Mouse (Mus musculus) right cerebral cortex, postnatal 36 days (tissue): ENCODE results near the gene Herpud1.
"Not testable (repeated sequence)": the region's sequence is repeated elsewhere in the genome, so short reads cannot be mapped to it uniquely, and the experiment has no call there.

Source experiments
- DNase-seq, 2 experiments: peaks; one replicate each; pipeline ENCODE4 v3.0.0; 2022; ENCODE audit warnings: low spot score in 2 of 2, mixed read lengths in 1 of 2

The Herpud1 gene

DNA sequence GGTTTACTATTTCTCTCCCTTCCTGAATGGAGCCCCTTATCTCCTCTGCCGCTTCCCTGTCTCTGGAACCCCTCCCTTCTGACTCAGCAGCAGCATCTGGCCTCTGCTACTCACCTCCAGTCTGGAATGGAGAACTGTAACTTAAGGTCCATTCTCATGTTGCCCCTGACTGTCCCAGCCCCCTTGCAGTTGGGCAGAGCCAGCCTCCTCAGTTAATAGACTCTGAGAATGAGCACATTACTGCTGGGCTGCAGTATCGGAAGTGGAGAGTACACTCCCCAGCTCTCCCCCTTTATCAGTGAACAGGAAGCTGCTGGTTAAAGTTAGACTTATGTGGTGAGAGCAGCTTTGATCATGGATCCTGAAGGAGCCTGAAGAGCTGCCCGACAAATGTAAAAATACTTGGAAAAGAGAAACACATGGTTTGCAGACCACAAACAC, 10.7 kb upstream of the Herpud1 start:
- DNase-seq: no peak

DNA sequence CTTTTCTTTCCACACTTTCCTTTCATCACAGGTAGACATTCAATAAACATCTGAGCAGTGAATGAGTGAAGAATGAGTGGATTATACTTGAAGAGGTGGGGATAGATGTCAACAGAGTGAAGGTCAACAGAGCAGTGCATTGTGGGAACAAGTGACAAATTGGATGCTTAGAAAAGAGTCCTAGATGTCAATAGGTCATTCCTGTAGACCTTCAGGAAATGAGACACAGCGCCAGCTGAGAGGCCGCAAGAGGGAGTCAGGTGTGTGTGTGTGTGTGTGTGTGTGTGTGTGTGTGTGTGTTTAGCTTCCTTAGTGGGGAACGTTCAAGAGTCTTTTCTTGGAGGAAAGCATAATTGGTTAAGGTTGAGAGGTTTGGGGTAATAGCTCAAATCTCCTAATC, 10.1 kb upstream of the Herpud1 start:
- no peak for DNase-seq

DNA sequence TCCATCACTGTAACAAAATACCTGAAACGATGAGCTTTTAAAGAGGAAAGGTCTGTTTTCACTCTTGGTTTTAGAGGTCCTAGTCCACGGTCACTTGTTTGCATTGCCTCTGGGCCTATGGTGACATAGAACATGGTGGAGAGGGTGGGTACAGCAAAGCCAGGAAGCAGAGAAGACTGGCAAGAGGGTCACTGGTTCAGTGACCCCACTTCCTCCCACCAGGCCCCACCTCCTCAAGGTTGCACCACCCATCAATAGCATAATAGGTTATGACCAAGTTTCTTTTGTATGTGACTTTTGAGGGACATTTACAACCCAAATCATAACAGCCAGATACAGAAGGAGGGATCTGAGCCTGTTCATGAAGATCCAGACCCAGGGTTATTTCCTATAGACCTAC, 9.7 kb upstream of the Herpud1 start:
- no peak for DNase-seq

DNA sequence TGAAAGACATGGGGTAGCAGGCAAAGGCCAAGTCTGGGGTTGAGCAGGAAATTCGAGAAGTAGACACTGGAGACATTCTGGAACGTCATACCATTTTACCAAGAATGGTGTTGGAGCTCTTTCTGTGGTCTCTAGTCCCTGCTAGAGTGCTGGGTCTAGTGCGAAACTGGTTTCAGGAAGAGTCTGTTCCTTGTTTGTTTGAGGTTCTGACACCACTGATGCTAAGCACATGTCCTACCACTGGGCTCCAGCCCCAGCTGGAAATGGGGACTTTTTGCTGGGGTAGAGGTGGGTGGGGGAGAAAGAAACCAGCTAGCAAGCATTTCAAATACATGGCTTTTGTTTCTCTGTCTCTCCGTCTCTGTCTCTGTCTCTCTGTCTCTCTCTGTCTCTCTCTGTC, 9.2 kb upstream of the Herpud1 start:
- no peak for DNase-seq

DNA sequence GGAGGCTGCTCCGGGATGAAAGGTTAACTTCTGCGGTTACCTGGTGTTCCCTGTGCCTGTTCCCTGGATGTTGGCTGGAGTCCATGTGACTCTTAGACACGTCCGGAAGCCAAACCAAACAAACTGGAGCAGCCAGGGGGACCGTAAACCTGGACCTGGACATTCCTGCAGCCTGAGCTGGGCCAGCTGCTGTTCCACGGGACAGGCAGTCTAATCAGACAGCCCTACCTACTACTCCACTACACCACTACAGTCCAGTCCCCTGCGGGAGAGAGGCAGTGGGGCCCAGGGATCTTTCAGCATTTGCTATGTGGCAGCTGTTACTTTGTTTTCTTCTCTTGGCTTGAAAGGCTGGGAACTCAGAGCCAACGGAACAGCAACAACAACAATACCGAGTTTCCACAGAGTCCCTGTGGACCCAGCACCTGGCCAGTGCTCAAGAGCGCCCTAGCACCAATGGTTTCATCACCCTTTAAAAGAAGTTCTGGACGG, 8.5 kb upstream of the Herpud1 start:
- DNase-seq: no peak

DNA sequence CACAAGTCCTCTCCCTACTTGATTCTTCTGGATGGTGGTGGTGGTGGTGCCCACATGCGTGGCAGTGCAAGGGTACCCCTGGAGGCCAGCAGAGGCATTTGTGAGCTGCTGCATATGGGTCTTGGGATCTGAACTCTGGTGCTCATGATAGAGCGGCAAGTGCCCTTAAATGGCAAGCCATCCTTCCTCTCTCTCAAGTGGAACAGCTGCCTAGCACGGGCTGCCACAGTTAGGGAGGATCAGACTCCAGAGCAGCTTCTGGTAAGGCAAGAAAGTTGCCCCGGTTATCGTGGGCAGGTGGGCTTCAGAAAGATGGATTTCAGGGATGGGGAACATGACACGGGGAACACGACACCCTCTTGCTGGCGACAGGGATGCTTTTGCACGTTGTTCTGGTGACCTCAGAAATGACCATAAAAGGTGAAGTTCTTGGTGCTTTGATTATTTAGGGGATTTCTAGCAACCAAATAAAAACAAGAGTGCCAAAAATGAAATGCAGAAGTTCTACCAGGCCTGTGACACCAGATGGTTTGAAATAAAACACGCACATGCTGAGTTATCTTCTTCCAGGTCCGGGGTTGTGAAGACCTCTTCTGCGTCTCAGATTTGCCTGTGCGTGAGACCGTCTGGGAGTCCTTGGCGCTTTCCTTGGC, 7.3 kb upstream of the Herpud1 start:
- no peak for DNase-seq

DNA sequence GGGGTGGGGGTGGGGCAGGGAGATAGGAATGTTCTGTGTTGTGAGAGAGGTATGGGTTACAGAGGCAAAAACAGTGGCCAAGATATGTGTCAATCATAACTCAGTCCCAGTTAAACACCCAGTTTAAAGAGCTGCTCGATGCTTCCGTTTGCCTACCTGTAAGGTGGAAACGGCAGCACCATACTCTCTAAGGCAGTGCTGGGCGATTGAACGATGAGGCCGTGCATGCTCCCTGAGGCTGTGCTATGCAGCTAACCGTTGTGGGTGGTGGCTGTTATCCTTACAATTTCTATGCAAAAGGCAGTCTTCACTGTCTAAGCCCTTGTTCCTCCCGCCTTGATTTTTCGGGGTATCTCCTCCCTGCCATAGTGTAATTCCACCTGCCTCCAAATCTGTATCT, 6.6 kb upstream of the Herpud1 start:
- no peak for DNase-seq

DNA sequence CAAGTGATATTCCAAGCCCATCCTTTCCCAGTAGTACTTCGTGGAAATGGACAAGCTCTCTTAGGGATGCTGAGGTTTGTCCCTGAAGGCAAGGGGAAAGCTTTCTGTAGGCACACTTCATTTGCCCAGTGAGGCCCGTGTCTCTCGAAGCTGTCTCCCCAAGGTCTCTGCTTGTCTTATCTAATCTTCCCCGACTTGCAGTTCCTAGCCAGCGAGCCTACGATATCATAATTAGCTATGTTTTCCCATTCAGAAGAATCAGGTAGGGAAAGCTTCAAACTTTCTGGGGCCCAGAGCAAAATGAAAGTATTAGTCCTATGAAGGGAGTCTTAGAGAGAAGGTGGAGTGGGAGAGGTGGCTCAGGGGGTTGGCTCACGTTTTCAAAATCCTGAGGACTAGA, 2.1 kb upstream of the Herpud1 start:
- DNase-seq: no peak

DNA sequence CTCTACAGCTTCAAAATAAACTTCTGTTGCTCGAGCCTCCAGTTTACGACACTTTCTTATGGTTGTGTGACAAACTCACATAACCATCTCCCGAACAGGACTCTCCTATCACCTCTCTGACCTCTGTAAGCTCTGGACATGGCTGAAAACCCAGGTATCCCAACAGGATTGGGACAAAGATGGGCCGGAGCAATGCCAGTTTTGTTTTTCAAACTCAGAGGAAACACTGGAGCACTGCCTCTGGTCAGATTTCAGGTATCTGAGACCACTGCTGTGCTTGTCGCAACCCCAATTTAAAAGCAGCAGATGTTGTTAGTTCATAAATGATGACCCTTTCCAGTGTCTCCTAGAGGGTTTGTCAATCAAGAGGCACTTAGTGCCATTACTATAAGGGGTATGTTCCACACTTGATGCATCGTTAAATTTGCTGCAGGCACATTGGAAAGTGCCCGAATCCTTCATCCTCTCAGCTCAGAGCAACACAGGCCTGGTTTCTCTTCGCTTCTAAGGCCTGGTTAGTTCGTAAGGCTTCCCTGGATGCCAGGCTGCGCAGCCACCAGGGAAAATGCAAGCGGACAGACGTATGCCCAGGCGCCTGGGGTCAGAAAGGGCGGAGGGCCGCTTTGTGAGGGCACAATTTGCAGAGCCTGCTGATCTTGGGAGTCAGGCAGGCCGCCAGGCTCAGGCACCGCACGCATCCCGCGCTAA, 578 bp upstream of the Herpud1 start:
- no peak for DNase-seq

DNA sequence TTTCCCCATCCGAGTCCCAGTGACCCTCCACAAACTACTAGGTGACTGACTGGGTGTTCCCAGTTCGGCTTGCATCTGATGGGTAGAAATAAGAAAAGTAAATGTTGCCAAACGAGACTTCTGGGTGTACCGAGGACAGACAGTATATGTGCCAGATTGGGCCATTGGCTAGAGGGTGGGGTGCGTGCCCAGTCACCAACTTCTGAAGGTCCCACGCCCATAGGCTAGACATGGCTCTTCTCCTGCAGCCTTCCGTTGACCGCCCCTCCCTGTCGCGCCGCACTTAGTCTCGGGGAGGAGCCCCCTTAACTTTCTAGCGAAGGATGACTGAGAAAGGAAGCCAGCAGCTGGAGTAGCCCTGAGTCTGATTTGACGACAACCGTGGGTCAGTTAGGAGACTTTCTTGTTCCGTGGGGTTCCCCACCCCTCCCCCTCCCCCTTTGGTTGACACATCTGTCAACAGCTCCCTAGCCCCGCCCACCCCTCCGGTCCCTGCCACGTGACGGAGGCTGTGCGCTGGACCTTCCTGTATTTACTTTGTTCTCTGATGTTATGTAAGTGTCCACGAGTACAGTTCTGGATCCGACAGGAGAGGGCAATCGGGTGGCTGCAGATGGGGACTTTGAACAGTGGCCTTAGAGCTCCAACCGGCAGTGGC, 918 bp downstream of the Herpud1 start:
- peak; percentile 77 to 78 for DNase-seq

DNA sequence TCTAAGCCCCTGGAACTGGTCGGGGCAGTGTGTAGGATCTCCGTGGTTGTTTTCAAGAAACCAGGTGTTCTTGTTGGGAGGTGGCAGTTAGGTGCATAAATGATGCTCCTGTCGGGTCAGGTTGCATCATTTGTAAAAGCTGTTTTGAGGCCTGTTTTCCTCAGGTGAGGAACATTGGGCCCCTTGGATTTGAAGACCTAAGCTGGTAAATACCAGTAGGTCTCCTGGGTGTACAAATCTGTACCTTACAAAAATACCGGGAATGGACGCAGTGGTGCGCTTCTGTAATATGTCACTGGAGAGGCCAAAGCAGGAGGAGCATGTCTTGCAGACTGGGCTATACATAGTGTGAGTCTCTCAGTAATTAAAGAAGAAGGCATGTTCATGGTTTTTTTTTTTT, 1.5 kb downstream of the Herpud1 start:
- no peak for DNase-seq

DNA sequence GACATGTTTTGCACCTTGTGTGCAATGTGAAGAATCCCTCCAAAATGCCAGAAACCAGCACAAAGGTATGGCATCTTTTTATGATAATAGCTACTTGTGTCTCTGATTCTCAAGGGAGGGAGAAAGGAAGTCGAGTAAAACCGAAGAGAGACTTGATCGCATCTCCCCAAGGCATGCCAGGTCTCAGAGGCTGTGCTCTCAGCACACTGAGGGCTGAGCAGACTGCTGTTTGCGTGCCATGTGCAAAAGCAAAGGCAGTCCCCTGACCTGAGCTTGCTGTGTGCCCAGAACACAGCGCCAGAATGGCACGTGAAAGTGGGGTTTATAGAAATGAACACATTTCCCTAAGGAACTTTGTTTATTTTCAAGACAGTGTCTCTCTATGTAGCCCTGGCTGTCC, 3.3 kb downstream of the Herpud1 start:
- no peak for DNase-seq

DNA sequence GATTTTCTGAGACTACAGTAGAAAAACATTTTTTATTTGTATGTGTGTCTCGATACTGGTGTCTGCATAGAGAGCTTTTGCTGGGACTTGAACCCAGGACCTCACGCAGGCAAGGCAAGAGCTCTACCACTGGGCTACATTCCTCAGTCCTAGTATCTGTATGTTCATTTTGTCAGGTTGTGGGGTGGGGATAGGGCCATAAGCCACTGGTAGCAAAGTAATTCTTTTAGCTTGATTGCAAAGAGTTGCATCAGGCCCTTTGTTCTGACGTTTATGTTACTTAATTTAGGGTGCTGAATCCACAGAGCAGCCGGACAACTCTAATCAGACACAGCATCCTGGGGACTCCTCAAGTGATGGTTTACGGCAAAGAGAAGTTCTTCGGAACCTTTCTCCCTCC, 4.2 kb downstream of the Herpud1 start:
- no peak for DNase-seq

DNA sequence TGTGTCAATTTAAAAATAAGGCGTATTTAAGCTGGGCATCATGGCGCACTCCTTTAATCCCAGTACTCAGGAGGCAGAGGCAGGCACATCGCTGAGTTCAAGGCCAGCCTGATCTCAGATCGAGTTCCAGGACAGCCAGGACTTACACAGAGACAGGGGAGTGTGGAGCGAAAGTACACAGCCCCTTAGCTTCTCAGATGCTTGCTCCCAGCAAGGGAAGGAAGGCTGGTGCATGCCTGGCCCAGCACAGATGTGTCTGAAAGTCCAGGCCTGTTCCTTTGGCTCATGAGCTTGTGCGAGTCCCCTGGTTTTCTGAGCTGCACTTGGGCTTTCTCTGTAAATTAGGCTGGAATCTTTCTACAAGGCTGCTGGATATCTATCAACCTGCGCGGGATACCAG, 4.7 kb downstream of the Herpud1 start:
- DNase-seq: no peak

DNA sequence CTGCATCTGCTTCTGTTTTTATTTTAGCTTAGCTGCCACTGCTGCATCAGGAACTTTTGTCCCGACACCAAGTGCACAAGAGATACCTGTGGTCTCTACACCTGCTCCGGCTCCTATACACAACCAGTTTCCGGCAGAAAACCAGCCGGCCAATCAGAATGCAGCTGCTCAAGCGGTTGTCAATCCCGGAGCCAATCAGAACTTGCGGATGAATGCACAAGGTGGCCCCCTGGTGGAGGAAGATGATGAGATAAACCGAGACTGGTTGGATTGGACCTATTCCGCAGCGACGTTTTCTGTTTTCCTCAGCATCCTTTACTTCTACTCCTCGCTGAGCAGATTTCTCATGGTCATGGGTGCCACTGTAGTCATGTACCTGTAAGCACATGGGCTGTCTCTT, 5.9 kb downstream of the Herpud1 start:
- no peak for DNase-seq

DNA sequence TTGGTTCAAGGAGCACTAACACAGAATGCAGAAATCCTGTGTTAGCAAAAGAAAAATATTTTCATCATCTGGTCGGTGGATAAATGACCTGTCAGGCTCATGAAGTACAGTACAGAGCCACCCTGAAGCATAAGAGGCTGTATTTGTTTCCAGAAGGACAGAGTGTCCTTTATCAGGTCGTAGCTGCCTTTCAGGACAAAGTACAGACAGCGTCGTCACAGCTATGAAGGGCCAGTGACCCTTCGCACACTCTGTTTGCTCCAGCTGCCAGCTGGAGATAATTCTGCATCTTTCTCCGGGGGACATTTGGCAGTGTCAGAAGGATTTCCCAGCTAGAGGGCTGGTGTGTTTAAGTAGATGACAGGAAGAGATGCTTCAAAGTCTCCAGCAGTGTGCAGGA, 6.4 kb downstream of the Herpud1 start:
- no peak for DNase-seq

DNA sequence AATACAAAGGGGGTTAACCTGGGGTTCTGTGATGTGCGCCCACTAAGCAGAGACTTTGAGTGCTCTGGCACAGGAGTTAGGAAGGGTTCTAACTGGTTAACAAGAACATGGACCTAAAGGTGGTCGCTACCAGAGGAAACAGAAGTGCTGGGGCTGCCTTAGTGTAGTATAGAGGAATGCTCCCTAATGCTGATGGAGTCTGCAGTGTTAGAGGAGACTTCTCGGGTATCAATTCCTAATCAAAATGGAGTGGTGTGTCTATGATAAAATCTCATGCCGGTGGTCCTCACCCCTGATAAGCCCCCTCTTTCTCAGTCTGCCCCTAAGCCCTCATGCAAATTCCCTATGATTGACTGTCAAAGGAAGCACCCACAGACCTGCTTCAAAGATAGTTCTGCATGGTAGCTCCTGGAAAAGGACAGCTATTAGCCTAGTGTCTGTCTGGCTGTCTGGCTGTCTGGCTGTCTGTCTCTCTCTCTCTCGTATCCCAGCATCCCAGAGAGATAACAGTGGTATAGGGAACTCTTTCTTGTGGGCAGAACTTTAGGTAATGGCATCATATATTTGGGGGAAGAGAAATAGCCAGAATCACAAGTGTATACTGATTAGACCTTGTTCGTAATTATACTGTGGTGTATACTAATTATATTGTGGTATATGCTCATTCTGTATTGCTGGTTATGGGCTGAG, 9.8 kb downstream of the Herpud1 start:
- no peak for DNase-seq

DNA sequence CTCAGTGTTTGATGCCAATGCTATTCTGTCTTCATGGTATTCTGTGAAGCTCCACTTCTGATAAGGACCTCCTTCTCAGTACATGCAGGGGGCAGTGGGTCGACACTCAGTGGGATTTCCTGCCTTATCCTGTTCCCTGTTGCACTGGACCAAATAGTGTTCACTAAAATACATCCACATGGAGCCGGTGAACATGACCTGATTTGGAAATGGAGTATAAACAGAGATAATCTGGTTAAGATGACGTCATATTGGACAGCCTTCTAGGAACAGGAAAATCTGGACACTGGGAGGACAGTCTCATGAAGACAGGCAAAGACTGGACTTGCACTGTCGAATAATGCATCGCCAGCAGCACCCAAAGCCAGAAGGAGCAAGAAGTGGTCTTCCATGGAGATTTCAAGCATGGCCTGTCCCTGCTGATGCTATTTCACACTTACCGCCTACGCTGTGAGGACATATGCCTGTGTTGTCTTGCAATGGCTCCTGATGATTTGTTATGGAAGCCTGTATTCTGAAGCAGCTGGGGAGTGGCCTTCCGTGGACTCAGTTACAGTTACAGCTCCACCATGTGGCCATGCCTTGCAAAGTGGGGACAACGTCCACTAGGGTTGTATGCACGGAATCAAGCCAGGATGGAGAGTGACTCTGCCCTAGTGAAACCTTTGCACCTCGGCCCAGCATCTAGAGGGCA, 10.9 kb downstream of the Herpud1 start:
- DNase-seq: peak in 1 of 2 experiments; percentile 31

DNA sequence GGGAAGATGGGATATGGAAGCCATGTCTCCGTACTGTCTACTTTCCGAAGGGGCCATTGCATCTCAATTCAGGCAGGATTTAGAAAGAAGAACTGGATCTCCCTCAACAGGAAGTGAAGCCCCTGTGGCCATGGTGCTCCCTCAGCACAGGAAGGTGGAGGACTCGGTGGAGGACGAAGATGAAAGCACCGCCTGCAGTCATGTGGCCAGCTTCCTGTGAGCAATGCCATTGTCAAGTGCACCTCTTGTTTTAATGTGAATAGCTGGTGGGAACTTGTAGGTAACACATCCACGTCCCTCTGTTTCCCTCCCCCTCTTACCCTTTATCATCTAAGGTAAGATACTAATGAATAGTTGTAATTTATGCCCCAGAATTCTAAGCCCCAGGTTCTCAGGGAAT, 12.3 kb downstream of the Herpud1 start:
- no peak for DNase-seq

DNA sequence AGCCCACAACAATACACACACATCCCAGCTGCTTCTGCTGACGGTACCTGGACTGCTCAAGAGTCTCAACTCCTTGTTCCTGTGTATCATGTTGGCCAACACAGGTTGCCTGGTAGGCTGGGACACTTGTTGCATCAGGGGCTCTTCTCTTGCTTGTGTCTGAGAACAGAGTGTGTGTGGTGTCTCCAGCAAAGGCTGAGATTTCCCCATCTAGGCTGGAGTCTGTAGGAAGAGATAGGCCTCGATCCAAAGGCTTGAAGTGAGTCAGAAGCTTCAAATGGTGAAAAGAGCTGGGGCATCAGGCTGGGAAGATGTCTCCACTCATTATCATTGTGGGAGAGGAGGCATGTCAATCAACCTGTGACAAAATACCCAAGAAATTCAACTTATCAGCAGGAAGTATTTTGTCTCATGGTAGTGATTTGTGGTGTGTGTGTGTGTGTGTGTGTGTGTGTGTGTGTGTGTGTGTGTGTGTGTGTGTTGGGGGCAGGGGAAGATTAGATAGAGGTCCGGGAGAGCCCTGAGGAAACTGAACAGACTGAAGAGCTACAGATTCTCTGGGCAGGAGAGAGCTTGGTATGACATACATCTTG, 13.2 kb downstream of the Herpud1 start:
- no peak for DNase-seq

DNA sequence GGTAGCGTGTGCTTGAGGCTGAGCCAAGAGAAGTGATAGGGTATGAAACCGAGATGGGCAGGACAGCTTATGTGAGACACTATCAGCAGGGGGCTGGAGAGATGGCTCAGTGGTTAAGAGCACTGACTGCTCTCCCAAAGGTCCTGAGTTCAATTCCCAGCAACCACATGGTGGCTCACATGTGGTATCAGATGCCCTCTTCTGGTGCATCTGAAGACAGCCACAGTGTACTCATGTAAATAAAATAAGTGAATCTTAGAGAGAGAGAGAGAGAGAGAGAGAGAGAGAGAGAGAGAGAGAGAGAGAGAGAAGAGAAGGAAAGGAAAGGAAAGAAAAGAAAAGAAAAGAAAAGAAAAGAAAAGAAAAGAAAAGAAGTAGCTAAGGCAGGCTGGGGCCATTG, 13.7 kb downstream of the Herpud1 start:
- DNase-seq: not testable (repeated sequence)
